Mouse (Mus musculus): ENCODE results near the gene Btla. TPM values are rescaled to one million over a fixed set of nuclear protein-coding genes. Genes with fewer than 3 reads are reported as not detected.

Btla gene
- polyA plus RNA-seq, 1 experiment from 2014 or later: not detected

- Histone ChIP-seq H3K27ac (ENCODE audit: poor library complexity, severe bottlenecking) (no peak overlapping the region), H3K27me3 (replicated peaks) (no peaks in the 10 kb centered on the region), H3K4me3 (no peak overlapping the region), H3K9ac (no peak overlapping the region), H3K9me3 (replicated peaks) (no peaks in the 10 kb centered on the region), H3K36me3 (no peaks in the 10 kb centered on the region), H3K4me1 (replicated peaks) (no peaks in the 10 kb centered on the region), H3K4me2 (no peak overlapping the region)
- 70% methylated on average over 1 of the region's 1 CpGs for WGBS
- no peak for ATAC-seq (ENCODE audit: insufficient number of reproducible peaks, low FRiP score)
Measured at GRCm38 (mm10) chr16:45227002-45227401, 2.9 kb downstream of the Btla start.

GRCm38 (mm10) chr16:45231296-45231695, 7.2 kb downstream of the Btla start:
- no peak overlapping the region for H3K4me2 ChIP-seq
- H3K4me1 ChIP-seq (replicated peaks): no peaks in the 10 kb centered on the region
- H3K27me3 ChIP-seq (replicated peaks): no peaks in the 10 kb centered on the region
- no peak overlapping the region for H3K4me3 ChIP-seq
- H3K9ac ChIP-seq: no peak overlapping the region
- no peaks in the 10 kb centered on the region for H3K9me3 ChIP-seq (replicated peaks)
- WGBS: 79% methylated on average over 1 of the region's 1 CpGs
- H3K27ac ChIP-seq (ENCODE audit: poor library complexity, severe bottlenecking): no peak overlapping the region
- no peaks in the 10 kb centered on the region for H3K36me3 ChIP-seq
- ATAC-seq (ENCODE audit: insufficient number of reproducible peaks, low FRiP score): no peak

- no peak for ATAC-seq (ENCODE audit: insufficient number of reproducible peaks, low FRiP score)
- H3K9ac ChIP-seq: no peak overlapping the region
- H3K4me1 ChIP-seq (replicated peaks): no peaks in the 10 kb centered on the region
- H3K4me2 ChIP-seq: no peak overlapping the region
- H3K27ac ChIP-seq (ENCODE audit: poor library complexity, severe bottlenecking): no peak overlapping the region
- WGBS: 73% methylated on average over 3 of the region's 3 CpGs
- no peaks in the 10 kb centered on the region for H3K9me3 ChIP-seq (replicated peaks)
- H3K36me3 ChIP-seq: no peaks in the 10 kb centered on the region
- no peak overlapping the region for H3K4me3 ChIP-seq
- H3K27me3 ChIP-seq (replicated peaks): no peaks in the 10 kb centered on the region
Measured at GRCm38 (mm10) chr16:45233007-45233406, 8.9 kb downstream of the Btla start.

- Histone ChIP-seq H3K4me1 (replicated peaks) (no peaks in the 10 kb centered on the region), H3K9me3 (replicated peaks) (no peaks in the 10 kb centered on the region), H3K36me3 (no peaks in the 10 kb centered on the region), H3K9ac (no peak overlapping the region), H3K27ac (ENCODE audit: poor library complexity, severe bottlenecking) (no peak overlapping the region), H3K4me2 (no peak overlapping the region), H3K4me3 (no peak overlapping the region), H3K27me3 (replicated peaks) (no peaks in the 10 kb centered on the region)
- ATAC-seq (ENCODE audit: insufficient number of reproducible peaks, low FRiP score): no peak
- 80% methylated on average over 1 of the region's 1 CpGs for WGBS
Measured at GRCm38 (mm10) chr16:45242700-45243099, 18.6 kb downstream of the Btla start.

GRCm38 (mm10) chr16:45244930-45245472, 20.9 kb downstream of the Btla start:
- no peaks in the 10 kb centered on the region for H3K36me3 ChIP-seq
- no peak overlapping the region for H3K27ac ChIP-seq (ENCODE audit: poor library complexity, severe bottlenecking)
- WGBS: 67% methylated on average over 3 of the region's 3 CpGs
- H3K4me1 ChIP-seq (replicated peaks): no peaks in the 10 kb centered on the region
- H3K9ac ChIP-seq: no peak overlapping the region
- no peaks in the 10 kb centered on the region for H3K9me3 ChIP-seq (replicated peaks)
- H3K4me2 ChIP-seq: no peak overlapping the region
- no peak overlapping the region for H3K4me3 ChIP-seq
- no peak for ATAC-seq (ENCODE audit: insufficient number of reproducible peaks, low FRiP score)
- H3K27me3 ChIP-seq (replicated peaks): no peaks in the 10 kb centered on the region

GRCm38 (mm10) chr16:45249761-45250160, 25.6 kb downstream of the Btla start:
- no peak for ATAC-seq (ENCODE audit: insufficient number of reproducible peaks, low FRiP score)
- Histone ChIP-seq H3K9me3 (replicated peaks) (no peaks in the 10 kb centered on the region), H3K9ac (no peak overlapping the region), H3K27me3 (replicated peaks) (no peaks in the 10 kb centered on the region), H3K27ac (ENCODE audit: poor library complexity, severe bottlenecking) (no peak overlapping the region), H3K4me1 (replicated peaks) (no peaks in the 10 kb centered on the region), H3K4me3 (no peak overlapping the region), H3K36me3 (no peaks in the 10 kb centered on the region), H3K4me2 (no peak overlapping the region)
- 86% methylated on average over 2 of the region's 2 CpGs for WGBS

- H3K9ac ChIP-seq: no peak overlapping the region
- no peak for ATAC-seq (ENCODE audit: insufficient number of reproducible peaks, low FRiP score)
- H3K4me1 ChIP-seq (replicated peaks): no peaks in the 10 kb centered on the region
- no peaks in the 10 kb centered on the region for H3K36me3 ChIP-seq
- no peak overlapping the region for H3K4me3 ChIP-seq
- no peak overlapping the region for H3K27ac ChIP-seq (ENCODE audit: poor library complexity, severe bottlenecking)
- no peaks in the 10 kb centered on the region for H3K9me3 ChIP-seq (replicated peaks)
- H3K27me3 ChIP-seq (replicated peaks): no peaks in the 10 kb centered on the region
- no peak overlapping the region for H3K4me2 ChIP-seq
Measured at GRCm38 (mm10) chr16:45250317-45250716, 26.2 kb downstream of the Btla start.

GRCm38 (mm10) chr16:45251773-45252413, 27.8 kb downstream of the Btla start:
- WGBS: 70% methylated on average over 6 of the region's 6 CpGs

GRCm38 (mm10) chr16:45255183-45255861, 31.2 kb downstream of the Btla start:
- ATAC-seq (ENCODE audit: insufficient number of reproducible peaks, low FRiP score): no peak
- no peak overlapping the region for H3K9ac ChIP-seq
- H3K27ac ChIP-seq (ENCODE audit: poor library complexity, severe bottlenecking): no peak overlapping the region
- H3K36me3 ChIP-seq: no peaks in the 10 kb centered on the region
- H3K4me1 ChIP-seq (replicated peaks): no peaks in the 10 kb centered on the region
- H3K9me3 ChIP-seq (replicated peaks): no peaks in the 10 kb centered on the region
- no peaks in the 10 kb centered on the region for H3K27me3 ChIP-seq (replicated peaks)
- H3K4me3 ChIP-seq: no peak overlapping the region
- H3K4me2 ChIP-seq: no peak overlapping the region
- 81% methylated on average over 7 of the region's 7 CpGs for WGBS

More at GRCm38 (mm10) chr16:45251773-45252413, 27.8 kb downstream of the Btla start:
- Histone ChIP-seq H3K27me3 (replicated peaks) (no peaks in the 10 kb centered on the region), H3K4me2 (no peak overlapping the region), H3K4me3 (no peak overlapping the region), H3K27ac (ENCODE audit: poor library complexity, severe bottlenecking) (no peak overlapping the region), H3K9me3 (replicated peaks) (no peaks in the 10 kb centered on the region), H3K36me3 (no peaks in the 10 kb centered on the region), H3K4me1 (replicated peaks) (no peaks in the 10 kb centered on the region), H3K9ac (no peak overlapping the region)
- no peak for ATAC-seq (ENCODE audit: insufficient number of reproducible peaks, low FRiP score)

- H3K27me3 ChIP-seq (replicated peaks): no peaks in the 10 kb centered on the region
- no peak for ATAC-seq (ENCODE audit: insufficient number of reproducible peaks, low FRiP score)
- H3K4me2 ChIP-seq: no peak overlapping the region
- no peaks in the 10 kb centered on the region for H3K36me3 ChIP-seq
- H3K9me3 ChIP-seq (replicated peaks): no peaks in the 10 kb centered on the region
- H3K4me3 ChIP-seq: no peak overlapping the region
- H3K9ac ChIP-seq: no peak overlapping the region
- H3K4me1 ChIP-seq (replicated peaks): no peaks in the 10 kb centered on the region
- 73% methylated on average over 2 of the region's 2 CpGs for WGBS
- no peak overlapping the region for H3K27ac ChIP-seq (ENCODE audit: poor library complexity, severe bottlenecking)
Measured at GRCm38 (mm10) chr16:45256895-45257294, 32.8 kb downstream of the Btla start.

GRCm38 (mm10) chr16:45257567-45257966, 33.5 kb downstream of the Btla start:
- no peaks in the 10 kb centered on the region for H3K36me3 ChIP-seq
- no peaks in the 10 kb centered on the region for H3K27me3 ChIP-seq (replicated peaks)
- no peak overlapping the region for H3K4me3 ChIP-seq
- H3K9ac ChIP-seq: no peak overlapping the region
- H3K9me3 ChIP-seq (replicated peaks): no peaks in the 10 kb centered on the region
- H3K4me1 ChIP-seq (replicated peaks): no peaks in the 10 kb centered on the region
- ATAC-seq (ENCODE audit: insufficient number of reproducible peaks, low FRiP score): no peak
- H3K4me2 ChIP-seq: no peak overlapping the region
- H3K27ac ChIP-seq (ENCODE audit: poor library complexity, severe bottlenecking): no peak overlapping the region
- 92% methylated on average over 1 of the region's 1 CpGs for WGBS

All from heart, embryonic 12.5 days (tissue).